Mouse (Mus musculus): Measurements from ENCODE around the gene Atp6ap1l.

Atp6ap1l gene

DNA sequence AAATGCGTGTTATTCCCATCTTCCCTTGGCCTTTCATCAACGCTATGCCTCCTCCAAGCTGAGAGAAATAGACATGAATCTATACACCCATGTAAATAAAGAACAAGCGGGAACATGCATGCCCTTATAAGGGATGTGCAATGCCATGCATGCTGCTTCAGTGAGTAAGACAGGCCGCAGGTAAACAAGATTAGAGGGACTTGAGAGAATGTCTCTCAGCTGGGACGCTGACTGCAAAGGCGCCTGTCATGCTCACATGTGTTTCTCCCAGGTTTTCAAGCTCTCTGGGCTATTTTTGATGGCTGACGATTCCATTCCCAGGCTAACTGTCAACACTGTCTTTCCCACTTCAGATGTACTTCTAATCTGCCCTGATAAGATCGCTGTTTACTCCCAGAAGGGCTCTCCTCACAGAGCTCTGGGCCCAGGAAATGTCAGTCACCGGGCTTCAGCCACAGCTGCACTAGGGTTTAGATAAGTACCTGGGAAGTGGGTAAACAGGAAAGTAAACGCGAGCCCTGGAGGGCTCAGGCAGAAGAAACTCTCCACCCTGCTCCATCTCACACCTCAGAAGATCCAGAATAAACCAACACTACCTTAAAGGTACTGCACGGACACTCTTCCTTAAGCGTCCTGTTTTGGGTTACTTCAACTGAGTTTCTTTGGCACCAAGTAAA is 19.2 kb downstream of the Atp6ap1l start:
- DNase-seq, result no peak

DNA sequence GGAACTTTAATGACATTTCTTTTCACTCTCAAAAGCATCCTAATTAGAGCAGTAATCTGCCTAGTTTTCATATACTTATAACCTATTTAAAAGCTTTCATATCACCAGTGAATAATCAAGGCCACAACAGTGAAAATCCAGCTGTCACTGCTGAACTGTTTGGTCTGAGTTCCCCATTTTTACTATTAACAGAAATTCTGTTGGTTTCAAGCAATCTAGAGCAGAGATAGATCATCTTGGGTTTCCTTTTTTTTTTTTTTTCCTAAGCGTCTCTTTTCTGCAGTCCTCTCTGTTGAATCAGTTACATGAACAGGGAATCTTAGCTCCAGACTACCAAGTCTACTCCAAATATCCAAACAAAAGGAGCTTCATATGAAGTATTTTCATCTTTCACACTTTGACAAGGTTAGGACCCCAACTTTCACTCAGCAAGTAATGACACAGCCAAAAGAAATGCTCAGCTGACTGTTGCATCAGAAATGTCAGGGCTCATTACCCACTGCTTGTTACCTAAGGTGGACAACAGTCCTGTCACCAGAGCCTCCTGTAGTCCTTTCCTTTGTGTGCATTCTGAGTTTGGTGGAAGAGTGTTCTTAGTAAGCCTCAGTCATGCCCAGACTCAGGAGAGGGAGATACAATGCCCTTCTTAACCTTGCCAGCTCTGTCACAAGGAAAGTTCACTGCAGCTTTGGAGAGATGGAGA is 23.3 kb downstream of the Atp6ap1l start:
- no peak for DNase-seq

DNA sequence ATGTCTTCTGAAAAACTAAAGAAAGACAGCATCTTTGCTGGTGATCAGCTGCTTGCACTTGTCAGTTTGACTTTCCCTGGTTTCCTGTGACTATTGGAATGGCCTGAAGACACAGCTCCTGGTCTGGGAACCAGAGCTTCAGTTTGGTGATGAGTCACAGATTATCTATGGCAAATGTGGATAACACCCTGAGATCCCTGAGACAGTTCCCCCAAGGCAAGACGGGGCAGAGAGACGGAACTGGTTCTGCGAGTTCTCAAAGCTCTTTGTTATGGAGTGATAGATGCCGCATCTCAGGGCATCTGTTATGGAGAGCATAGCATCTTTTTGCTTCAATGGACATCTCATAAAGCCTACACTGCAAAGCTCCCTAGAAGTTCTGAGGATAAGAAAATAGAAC is 33.6 kb downstream of the Atp6ap1l start:
- no peak for DNase-seq

GRCm38 (mm10) chr13:90869157-90869556 is 36.0 kb downstream of the Atp6ap1l start:
- DNase-seq, result no peak

- no peak for DNase-seq
These were observed 43.0 kb downstream of the Atp6ap1l start for GRCm38 (mm10) chr13:90862138-90862537.

DNA sequence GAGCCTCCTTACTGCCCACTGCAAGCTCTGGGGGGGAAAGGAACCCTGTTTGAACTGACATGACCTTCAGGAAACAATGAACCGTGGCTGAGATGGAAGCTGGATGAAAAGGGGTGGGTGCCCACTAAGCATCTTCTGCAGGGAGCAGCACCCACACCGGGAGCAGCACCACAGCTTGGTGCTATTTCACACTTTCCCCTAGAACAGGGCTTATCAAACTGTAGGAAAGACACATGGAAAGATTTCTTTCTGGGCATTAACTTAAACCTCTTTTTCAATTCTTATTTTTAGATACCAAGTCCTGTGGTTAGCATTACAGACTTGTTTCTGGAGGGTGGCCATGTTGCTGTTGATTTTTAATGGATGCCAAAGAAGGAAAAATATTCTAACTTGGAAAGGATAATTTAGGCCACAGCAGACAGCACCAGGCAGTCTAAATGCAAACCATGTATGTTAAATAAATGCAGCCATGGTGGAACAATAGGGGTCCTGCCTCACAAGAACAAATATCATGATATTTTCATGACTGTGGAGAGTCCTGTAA is 44.2 kb downstream of the Atp6ap1l start:
- no peak for DNase-seq

DNA sequence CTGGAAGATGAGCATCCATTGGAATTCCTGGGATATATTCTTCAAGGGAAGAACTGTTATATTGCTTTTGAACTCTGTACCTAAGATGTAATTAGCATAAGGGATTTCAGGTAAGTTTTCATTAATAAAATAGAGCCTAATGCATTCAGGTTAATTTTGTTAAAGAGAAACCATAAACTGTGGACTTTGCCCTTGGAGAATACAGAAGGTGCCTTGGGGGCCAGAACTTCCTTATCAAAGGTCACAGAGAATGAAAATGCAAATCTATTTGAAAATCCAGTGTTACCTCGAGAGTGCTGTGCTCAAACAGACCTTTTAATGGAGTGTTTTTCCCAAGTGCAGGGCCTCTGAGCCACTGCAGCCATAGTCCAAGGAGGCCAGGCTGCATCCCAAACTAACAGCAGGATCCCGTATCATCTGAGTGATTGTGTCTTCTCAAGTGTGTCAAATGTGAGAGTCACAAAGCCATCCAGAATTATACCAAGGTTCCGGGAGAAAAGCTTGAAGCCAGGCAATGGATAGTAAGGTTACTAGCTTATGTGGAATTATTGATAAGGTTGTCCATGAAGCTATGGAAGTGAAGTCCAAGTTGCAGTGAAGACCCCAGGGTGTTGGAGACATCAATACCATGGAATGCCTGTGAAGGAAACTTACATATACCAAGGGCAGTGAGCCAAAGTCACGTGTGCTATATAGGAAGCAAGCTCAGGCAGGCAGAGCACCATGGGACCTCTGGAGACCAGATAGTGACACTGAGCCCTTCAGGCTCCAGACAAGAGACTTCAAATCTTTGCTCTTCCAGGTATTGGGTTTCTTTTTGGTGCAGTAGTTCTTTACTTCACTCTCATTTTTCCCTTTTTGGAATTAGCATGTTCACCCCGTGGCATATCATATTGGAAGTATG is 52.2 kb downstream of the Atp6ap1l start:
- DNase-seq, result peak; percentile 44 to 49

DNA sequence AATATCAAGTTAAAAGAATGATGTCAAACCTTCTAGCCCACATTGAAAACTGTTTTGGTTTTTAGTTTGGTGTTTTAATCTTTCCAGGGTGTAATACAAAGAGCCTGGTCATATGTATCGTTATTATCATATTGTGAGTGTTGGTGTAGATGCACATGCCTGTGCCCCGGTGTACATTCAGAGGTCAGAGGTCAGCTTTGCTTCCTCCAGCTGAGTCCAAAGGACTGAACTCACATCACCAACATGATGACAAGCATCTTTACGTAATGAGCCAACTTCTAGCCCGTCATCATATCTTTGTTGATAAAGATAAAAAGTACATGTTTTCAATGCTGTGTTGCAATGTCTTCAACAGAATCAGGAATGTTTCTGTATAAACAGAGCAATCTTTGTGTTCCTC is 53.4 kb downstream of the Atp6ap1l start:
- DNase-seq, result no peak

GRCm38 (mm10) chr13:90844191-90844590 is 61.0 kb downstream of the Atp6ap1l start:
- no peak for DNase-seq

- DNase-seq, result no peak
These were observed 61.7 kb downstream of the Atp6ap1l start for GRCm38 (mm10) chr13:90843412-90843811.

GRCm38 (mm10) chr13:90841213-90841553 is 64.0 kb downstream of the Atp6ap1l start:
- DNase-seq, result no peak

- DNase-seq, result peak; percentile 53 to 73
These were observed 64.5 kb downstream of the Atp6ap1l start for GRCm38 (mm10) chr13:90840530-90841212.

DNA sequence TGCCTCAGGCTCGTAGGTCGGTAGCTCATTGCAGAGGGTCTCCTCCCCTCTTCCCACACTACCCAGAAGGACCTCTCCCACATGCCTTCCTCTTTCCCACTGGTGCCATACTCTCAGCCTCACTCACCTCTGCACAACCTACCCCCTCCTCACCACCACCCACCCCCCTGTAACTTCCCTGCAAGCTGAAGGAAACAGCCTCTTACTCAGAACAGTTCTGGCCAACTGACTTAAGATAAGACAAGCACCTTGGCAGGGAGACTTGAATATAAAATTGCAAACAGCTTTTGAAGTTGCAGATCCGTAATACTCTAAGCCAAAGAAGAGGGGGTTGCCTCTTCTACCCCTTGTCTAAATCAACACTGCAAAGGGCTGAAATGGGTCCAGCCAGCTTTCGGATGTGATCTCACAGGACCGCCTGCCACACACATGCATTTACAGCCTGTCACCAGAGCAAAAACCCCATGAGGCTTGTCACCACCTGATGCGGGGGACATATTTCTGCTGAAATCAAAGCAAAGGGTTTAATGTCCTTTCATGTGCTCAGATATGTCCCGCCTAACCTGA is 71.4 kb downstream of the Atp6ap1l start:
- no peak for DNase-seq
